Mouse (Mus musculus): ENCODE measurements at regions not wholly inside any gene's neighbourhood (a gene's known extent, or its start where the extent isn't known, plus 50 kb on each side); places are given as distances from the start of the nearest gene placed in this dataset.

- TF ChIP-seq POLR2A (IDR thresholded peaks at IDR 0.05; ENCODE audit: low read depth, low read length) = no peak
- no peak for TF ChIP-seq CTCF (IDR thresholded peaks at IDR 0.05; ENCODE audit: extremely low read depth, insufficient read depth, insufficient read length, insufficient replicate concordance)
Observed at GRCm38 (mm10) chr8:35234436-35234835, 531.2 kb upstream of the Gm19410 start.
